Mouse (Mus musculus): ENCODE data around the gene Lingo3.

The Lingo3 gene

GRCm38 (mm10) chr10:80804916-80805315 lies 38.9 kb downstream of the Lingo3 start, which contains the start of gene Amh:
Gene Amh, plus strand, starts transcription at chr10:80805243.
- no peak for DNase-seq (ENCODE audit: extremely low read depth, insufficient read length, low spot score)

GRCm38 (mm10) chr10:80804340-80804739 lies 39.5 kb downstream of the Lingo3 start:
- no peak for DNase-seq (ENCODE audit: extremely low read depth, insufficient read length, low spot score)

GRCm38 (mm10) chr10:80802996-80803395 lies 40.8 kb downstream of the Lingo3 start:
- DNase-seq (ENCODE audit: extremely low read depth, insufficient read length, low spot score): no peak

GRCm38 (mm10) chr10:80802204-80802912 lies 41.5 kb downstream of the Lingo3 start:
- DNase-seq (ENCODE audit: extremely low read depth, insufficient read length, low spot score): no peak

GRCm38 (mm10) chr10:80799070-80799566 lies 44.7 kb downstream of the Lingo3 start:
- no peak for DNase-seq (ENCODE audit: extremely low read depth, insufficient read length, low spot score)

GRCm38 (mm10) chr10:80798150-80799006 lies 45.5 kb downstream of the Lingo3 start, which contains the start of the genes Sf3a2 and Plekhj1:
Gene Sf3a2, plus strand, starts transcription at chr10:80798198.
Gene Plekhj1, minus strand, starts transcription at chr10:80798626.
- DNase-seq (ENCODE audit: extremely low read depth, insufficient read length, low spot score): peak; percentile 98

- DNase-seq (ENCODE audit: extremely low read depth, insufficient read length, low spot score): no peak
These were observed 46.4 kb downstream of the Lingo3 start for GRCm38 (mm10) chr10:80797186-80798149.

GRCm38 (mm10) chr10:80796307-80796848 lies 47.5 kb downstream of the Lingo3 start:
- no peak for DNase-seq (ENCODE audit: extremely low read depth, insufficient read length, low spot score)

GRCm38 (mm10) chr10:80794750-80795149 lies 49.1 kb downstream of the Lingo3 start:
- DNase-seq (ENCODE audit: extremely low read depth, insufficient read length, low spot score): no peak

- peak; percentile 30 for DNase-seq (ENCODE audit: extremely low read depth, insufficient read length, low spot score)
These were observed 50.0 kb downstream of the Lingo3 start for GRCm38 (mm10) chr10:80793803-80794202.

GRCm38 (mm10) chr10:80793033-80793784 lies 50.6 kb downstream of the Lingo3 start:
- peak; percentile 30 for DNase-seq (ENCODE audit: extremely low read depth, insufficient read length, low spot score)

- DNase-seq (ENCODE audit: extremely low read depth, insufficient read length, low spot score): no peak
These were observed 51.4 kb downstream of the Lingo3 start for GRCm38 (mm10) chr10:80792175-80793032.

GRCm38 (mm10) chr10:80791476-80792174 lies 52.2 kb downstream of the Lingo3 start:
- DNase-seq (ENCODE audit: extremely low read depth, insufficient read length, low spot score): peak; percentile 35

GRCm38 (mm10) chr10:80790761-80791404 lies 53.0 kb downstream of the Lingo3 start:
- DNase-seq (ENCODE audit: extremely low read depth, insufficient read length, low spot score): no peak

- no peak for DNase-seq (ENCODE audit: extremely low read depth, insufficient read length, low spot score)
These were observed 56.3 kb downstream of the Lingo3 start for GRCm38 (mm10) chr10:80787517-80787916.

- no peak for DNase-seq (ENCODE audit: extremely low read depth, insufficient read length, low spot score)
These were observed 57.9 kb downstream of the Lingo3 start for GRCm38 (mm10) chr10:80785963-80786362.

GRCm38 (mm10) chr10:80784871-80785270 lies 59.0 kb downstream of the Lingo3 start:
- no peak for DNase-seq (ENCODE audit: extremely low read depth, insufficient read length, low spot score)
